Mouse (Mus musculus): ENCODE data around the gene Ahcyl2. TPM values are rescaled to one million over a fixed set of nuclear protein-coding genes. Genes with fewer than 3 reads are reported as not detected.

The Ahcyl2 gene
- total RNA-seq, 2 experiments from 2014 or later: 93.7 to 119 TPM

DNA sequence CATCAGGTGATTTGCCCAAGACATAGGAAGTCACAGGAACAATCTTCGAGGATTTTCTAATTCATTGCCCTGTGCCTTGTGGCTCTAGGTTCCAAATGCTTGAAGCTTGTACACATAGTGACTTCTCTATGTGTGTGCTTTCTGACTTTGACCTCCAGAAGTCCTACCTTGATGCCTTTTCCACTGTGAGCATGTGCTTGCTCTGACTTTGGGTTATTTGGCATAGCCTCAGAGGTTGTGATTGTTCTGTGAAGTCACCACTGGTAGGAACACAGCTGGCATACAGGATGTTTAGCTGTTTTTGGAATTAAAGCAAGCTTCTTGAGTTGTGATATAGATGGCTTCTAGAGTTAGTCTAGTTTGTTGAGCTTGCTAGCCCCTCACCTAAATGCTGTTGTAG is 82.3 kb downstream of the Ahcyl2 start:
- DNase-seq (ENCODE audit: low spot score in 2 of 2): no peak

- no peak for DNase-seq (ENCODE audit: low spot score in 2 of 2)
These were observed 82.9 kb downstream of the Ahcyl2 start for GRCm38 (mm10) chr6:29850747-29851146.

DNA sequence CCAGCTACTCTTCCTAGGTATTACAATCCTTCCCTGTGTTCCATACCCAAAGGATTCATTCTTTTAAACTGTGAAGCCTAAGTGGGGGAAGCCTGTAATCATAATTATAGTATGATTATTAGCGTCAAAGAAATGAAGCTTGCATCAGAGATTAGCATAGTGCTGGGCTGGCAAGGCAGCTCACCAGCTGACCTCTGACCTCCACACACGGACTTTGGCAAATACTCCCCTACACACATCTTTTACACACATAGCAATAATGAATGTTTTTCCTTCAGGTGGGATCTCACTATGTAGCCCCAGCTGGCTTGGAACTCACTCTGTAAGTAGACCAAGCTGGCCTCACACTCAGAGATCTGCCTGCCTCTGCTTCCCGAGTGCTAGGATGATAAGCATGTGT is 84.1 kb downstream of the Ahcyl2 start:
- no peak for DNase-seq (ENCODE audit: low spot score in 2 of 2)

- DNase-seq (ENCODE audit: low spot score in 2 of 2): peak; percentile 43 to 50
These were observed 85.5 kb downstream of the Ahcyl2 start for GRCm38 (mm10) chr6:29853213-29853899.

DNA sequence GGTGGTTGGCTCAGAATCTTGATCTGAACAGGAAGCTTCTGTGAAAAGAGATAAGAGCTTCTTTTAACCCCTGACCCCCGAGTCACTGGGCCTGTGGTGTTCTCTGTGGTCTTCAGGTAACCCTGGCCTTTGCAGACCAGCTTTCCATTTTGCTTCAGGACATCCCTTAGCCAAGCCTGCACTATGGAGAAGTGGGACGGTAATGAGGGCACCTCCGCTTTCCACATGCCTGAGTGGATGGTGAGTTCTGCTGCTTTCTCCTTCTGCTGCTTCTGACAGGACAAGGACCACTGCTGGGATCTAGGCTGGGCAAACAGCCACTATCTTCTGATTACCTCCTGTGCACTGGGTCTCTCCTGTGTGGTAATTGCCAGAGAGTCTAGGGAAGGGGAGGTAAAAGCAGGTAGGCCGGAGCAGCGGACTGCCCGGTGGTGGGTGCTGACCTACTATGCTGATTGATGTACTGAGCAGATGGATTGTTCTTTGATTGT is 86.1 kb downstream of the Ahcyl2 start:
- no peak for DNase-seq (ENCODE audit: low spot score in 2 of 2)

- no peak for DNase-seq (ENCODE audit: low spot score in 2 of 2)
These were observed 90.8 kb downstream of the Ahcyl2 start for GRCm38 (mm10) chr6:29858619-29859018.

GRCm38 (mm10) chr6:29859344-29859743 is 91.5 kb downstream of the Ahcyl2 start:
- no peak for DNase-seq (ENCODE audit: low spot score in 2 of 2)

GRCm38 (mm10) chr6:29860238-29860637 is 92.4 kb downstream of the Ahcyl2 start:
- no peak for DNase-seq (ENCODE audit: low spot score in 2 of 2)

DNA sequence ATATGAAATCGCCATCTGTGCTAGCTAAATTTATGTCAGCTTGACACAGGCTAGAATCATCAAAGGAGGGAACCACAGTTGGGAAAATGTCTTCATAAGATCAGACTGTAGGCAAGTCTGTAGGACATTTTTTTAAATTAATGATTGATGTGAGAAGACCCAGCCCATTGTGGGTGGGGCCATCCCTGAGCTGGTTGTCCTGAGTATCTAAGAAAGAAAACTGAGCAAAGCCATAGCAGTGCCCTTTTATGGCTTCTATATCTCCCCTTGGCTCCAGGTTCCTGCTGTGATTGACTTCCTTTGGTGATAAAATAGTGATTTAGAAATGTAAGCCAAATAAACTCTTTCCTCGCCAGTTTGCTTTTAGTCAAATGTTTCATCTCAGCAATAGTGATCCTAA is 97.1 kb downstream of the Ahcyl2 start:
- DNase-seq (ENCODE audit: low spot score in 2 of 2): no peak

GRCm38 (mm10) chr6:29866935-29867724 is 99.3 kb downstream of the Ahcyl2 start:
- no peak for DNase-seq (ENCODE audit: low spot score in 2 of 2)

DNA sequence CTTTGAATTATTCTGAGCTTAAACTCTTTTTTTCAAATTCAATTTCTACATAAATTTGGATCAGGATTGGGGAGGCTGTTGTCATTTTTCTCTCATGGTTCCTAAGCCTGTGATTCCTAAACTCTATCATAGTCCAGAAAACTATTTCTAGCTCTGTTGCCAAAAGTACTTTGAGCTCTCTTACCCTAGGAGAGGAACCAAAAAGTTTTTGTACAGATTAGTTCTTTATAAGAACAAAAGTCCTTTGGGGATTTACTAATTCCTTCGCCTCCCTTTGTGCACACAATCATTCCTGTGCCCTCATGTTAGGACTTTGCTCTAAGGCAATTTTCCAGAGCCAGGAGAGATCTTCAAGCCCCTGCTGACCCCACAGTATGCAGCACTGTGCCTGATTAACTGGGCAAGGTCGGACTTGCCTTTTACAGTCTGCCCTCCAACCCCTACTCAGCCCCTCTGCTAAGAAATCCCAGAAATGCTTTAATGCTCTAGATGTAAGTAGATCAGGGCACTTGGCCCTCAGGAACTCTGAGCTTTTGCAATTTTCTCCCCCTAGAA is 100.6 kb downstream of the Ahcyl2 start:
- DNase-seq (ENCODE audit: low spot score in 2 of 2): no peak

GRCm38 (mm10) chr6:29873654-29874053 is 105.8 kb downstream of the Ahcyl2 start:
- no peak for DNase-seq (ENCODE audit: low spot score in 2 of 2)

DNA sequence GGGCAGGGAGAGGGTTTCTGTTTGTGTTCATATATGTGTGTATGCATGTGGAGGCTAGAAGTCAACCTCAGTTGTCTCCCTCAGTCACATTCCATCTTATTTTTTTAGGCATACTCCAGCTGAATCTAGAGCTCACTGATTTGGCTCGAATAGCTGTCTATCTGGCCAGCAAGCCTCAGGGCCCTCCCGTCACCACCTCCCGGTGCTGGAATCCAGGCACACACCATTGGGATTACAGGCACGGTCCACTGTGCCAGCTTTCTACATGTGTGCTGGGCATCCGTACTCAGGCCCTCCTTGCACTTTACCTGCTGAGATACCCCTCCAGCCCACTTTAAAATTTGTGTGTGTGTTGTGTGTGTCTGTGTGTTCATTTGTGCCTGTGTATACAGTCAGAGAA is 107.8 kb downstream of the Ahcyl2 start:
- no peak for DNase-seq (ENCODE audit: low spot score in 2 of 2)

- no peak for DNase-seq (ENCODE audit: low spot score in 2 of 2)
These were observed 109.0 kb downstream of the Ahcyl2 start for GRCm38 (mm10) chr6:29876782-29877181.

DNA sequence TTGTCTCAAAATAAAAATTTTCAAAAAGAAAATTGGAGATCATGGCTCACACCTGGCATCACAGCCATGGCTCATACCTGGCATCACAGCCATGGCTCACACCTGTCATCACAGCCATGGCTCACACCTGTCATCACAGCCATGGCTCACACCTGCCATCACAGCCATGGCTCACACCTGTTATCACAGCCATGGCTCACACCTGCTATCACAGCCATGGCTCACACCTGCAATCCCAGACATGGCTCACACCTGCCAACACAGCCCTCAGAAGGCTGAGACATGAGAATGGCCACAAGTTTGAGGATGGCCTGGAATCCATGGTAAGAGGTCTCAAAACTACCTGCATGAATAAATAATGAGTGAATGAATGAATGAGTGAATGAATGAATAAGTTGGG is 111.8 kb downstream of the Ahcyl2 start:
- no peak for DNase-seq (ENCODE audit: low spot score in 2 of 2)

DNA sequence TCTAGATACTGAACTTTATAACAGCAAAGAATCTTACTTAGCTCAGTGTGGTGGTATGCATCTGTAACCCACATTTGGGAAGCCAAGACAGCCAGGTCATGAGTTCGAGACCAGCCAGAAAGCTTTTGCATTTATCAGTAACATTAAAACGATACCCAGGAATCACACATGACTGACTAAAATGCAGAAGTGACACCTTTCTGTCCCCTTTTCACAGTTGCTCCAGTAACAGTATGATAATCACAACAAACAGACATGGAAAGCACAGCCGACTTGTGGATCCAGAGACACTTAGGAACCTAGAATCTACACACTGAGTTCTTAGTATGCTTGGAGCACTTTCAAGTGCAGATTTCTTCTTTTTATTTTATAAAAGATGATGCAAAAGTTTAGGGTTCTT is 113.0 kb downstream of the Ahcyl2 start:
- no peak for DNase-seq (ENCODE audit: low spot score in 2 of 2)

DNA sequence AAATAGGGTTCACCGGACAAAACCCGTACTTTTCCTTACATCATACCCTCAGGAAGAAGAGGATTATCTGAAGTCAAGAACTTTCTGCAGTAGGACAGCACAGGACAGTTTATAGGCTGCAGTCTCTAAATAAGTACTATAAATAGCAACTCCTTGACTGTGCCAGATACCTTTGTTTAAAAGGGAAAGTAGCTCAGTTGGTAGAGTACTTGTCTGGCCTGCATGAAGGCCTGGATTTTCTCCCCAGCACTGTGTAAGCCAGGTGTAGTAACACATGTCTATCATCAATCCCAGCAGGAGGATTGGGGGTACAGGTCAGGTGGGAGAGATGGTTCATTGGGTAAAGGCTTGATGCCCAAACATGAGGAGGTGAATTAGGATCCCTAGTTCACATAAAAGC is 114.1 kb downstream of the Ahcyl2 start:
- no peak for DNase-seq (ENCODE audit: low spot score in 2 of 2)

GRCm38 (mm10) chr6:29882870-29883269 is 115.1 kb downstream of the Ahcyl2 start:
- no peak for DNase-seq (ENCODE audit: low spot score in 2 of 2)

DNA sequence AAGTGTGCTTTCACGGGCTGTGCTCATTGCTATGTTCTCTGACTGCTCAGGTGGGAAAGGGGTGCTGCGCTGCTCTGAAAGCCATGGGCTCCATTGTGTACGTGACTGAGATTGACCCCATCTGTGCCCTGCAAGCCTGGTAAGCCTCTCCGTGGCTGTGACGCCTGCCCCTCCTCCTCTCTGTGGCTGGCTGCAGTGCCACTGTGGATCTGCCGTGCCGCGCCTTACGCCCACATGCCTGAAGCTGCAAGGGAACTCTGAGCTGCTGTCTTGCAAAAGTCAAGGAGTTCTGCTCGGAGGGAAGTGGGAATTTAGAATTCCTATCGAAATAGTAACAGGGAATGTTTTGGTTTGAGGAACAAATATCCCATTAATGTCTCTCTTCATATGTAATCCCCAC is 123.3 kb downstream of the Ahcyl2 start:
- DNase-seq (ENCODE audit: low spot score in 2 of 2): no peak

DNA sequence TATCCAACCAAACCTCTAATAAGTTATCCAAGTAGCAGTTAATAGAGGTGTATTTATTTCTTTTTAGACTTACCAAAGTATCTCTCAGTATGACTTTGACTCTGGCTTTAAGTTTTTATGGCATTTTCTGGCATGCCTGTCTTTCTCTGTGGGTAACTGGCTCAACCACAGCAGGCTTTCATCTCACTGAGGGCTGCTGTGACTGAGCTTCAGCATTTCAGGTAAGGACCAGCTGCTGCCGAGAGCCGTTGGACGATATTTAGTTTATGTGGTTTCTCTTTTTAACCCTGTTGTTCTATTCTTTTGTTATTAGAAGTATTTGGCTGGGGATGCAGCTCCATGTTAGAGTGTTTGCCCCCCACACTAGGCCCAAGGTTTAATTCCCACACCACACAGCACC is 129.2 kb downstream of the Ahcyl2 start:
- DNase-seq (ENCODE audit: low spot score in 2 of 2): no peak

GRCm38 (mm10) chr6:29901450-29901849 is 133.6 kb downstream of the Ahcyl2 start:
- DNase-seq (ENCODE audit: low spot score in 2 of 2): no peak

GRCm38 (mm10) chr6:29902256-29902655 is 134.4 kb downstream of the Ahcyl2 start:
- no peak for DNase-seq (ENCODE audit: low spot score in 2 of 2)

Measured in adrenal gland, postnatal 4 days (tissue).